Mouse (Mus musculus) brown adipose tissue, adult 24 weeks (tissue): ENCODE results near the gene Cabp2. TPM values are rescaled to one million over a fixed set of nuclear protein-coding genes. Genes with fewer than 3 reads are reported as not detected.

ENCODE experiments used
- H3K27ac ChIP-seq: fragments of 200-500 bp; replicated peaks from 2 replicates; pipeline ENCODE4 v1.5.1; 2012; ENCODE audit warnings: low read depth, mild to moderate bottlenecking, low read length
- H3K4me1 ChIP-seq: fragments of 200-500 bp; 2 replicates; pipeline ENCODE4 v1.6.1; 2012; ENCODE audit warnings: low read length, mixed read lengths; ENCODE audit not compliant: control insufficient read depth, insufficient read depth, insufficient read length
- H3K4me3 ChIP-seq: fragments of 200-500 bp; 2 replicates; pipeline ENCODE4 v1.5.1; 2012; ENCODE audit warnings: low read depth, mild to moderate bottlenecking, low read length, moderate library complexity; ENCODE audit not compliant: insufficient read depth
- polyA plus RNA-seq: library from polyadenylated mRNA; stranded (reverse); fragments of >200 nt; gene quantifications from 2 replicates; pipeline ENCODE4 v1.2.4, GENCODE M21; 2012; ENCODE audit not compliant: missing spikeins, insufficient read depth, insufficient read length

Gene Cabp2
- polyA plus RNA-seq, 1 experiment, result not detected

- Histone ChIP-seq H3K27ac (no peak overlapping the region), H3K4me3 (no peak overlapping the region), H3K4me1 (no peaks in the 10 kb centered on the region)
Measured at GRCm38 (mm10) chr19:4083826-4084225, 2.4 kb downstream of the Cabp2 start.

- H3K27ac ChIP-seq, result no peak overlapping the region
- H3K4me1 ChIP-seq, result no peaks in the 10 kb centered on the region
- H3K4me3 ChIP-seq, result no peak overlapping the region
Measured at GRCm38 (mm10) chr19:4084984-4085383, 3.6 kb downstream of the Cabp2 start.

- Histone ChIP-seq H3K4me3 (no peak overlapping the region), H3K27ac (no peak overlapping the region), H3K4me1 (no peaks in the 10 kb centered on the region)
Measured at GRCm38 (mm10) chr19:4086156-4086555, 4.8 kb downstream of the Cabp2 start.

- Histone ChIP-seq H3K27ac (no peak overlapping the region), H3K4me3 (no peak overlapping the region), H3K4me1 (no peaks in the 10 kb centered on the region)
Measured at GRCm38 (mm10) chr19:4087090-4087489, 5.7 kb downstream of the Cabp2 start.

GRCm38 (mm10) chr19:4088146-4088545 is 6.8 kb downstream of the Cabp2 start:
- Histone ChIP-seq H3K4me1 (no peaks in the 10 kb centered on the region), H3K4me3 (no peak overlapping the region), H3K27ac (no peak overlapping the region)

GRCm38 (mm10) chr19:4089128-4089527 is 7.8 kb downstream of the Cabp2 start:
- no peak overlapping the region for H3K27ac ChIP-seq
- no peak overlapping the region for H3K4me3 ChIP-seq
- no peaks in the 10 kb centered on the region for H3K4me1 ChIP-seq

GRCm38 (mm10) chr19:4090446-4090845 is 9.1 kb downstream of the Cabp2 start:
- H3K4me1 ChIP-seq, result no peaks in the 10 kb centered on the region
- no peak overlapping the region for H3K27ac ChIP-seq
- no peak overlapping the region for H3K4me3 ChIP-seq

GRCm38 (mm10) chr19:4091383-4091782 is 10.0 kb downstream of the Cabp2 start:
- Histone ChIP-seq H3K4me1 (peaks cover 1% of the 10 kb centered on the region; the same call in 1 of the 2 replicates), H3K4me3 (no peak overlapping the region), H3K27ac (no peak overlapping the region)

- no peak overlapping the region for H3K27ac ChIP-seq
- peaks cover 2% of the 10 kb centered on the region for H3K4me1 ChIP-seq
- H3K4me3 ChIP-seq, result no peak overlapping the region
Measured at GRCm38 (mm10) chr19:4092750-4093149, 11.4 kb downstream of the Cabp2 start.

- Histone ChIP-seq H3K4me1 (peaks cover 2% of the 10 kb centered on the region), H3K27ac (no peak overlapping the region)
Measured at GRCm38 (mm10) chr19:4093772-4094171, 12.4 kb downstream of the Cabp2 start.

GRCm38 (mm10) chr19:4094348-4094747 is 13.0 kb downstream of the Cabp2 start:
- no peak overlapping the region for H3K27ac ChIP-seq
- peaks cover 2% of the 10 kb centered on the region for H3K4me1 ChIP-seq
- no peak overlapping the region for H3K4me3 ChIP-seq

More at GRCm38 (mm10) chr19:4093772-4094171, 12.4 kb downstream of the Cabp2 start:
- H3K4me3 ChIP-seq, result no peak overlapping the region

- Histone ChIP-seq H3K4me1 (peaks cover 2% of the 10 kb centered on the region), H3K27ac (no peak overlapping the region), H3K4me3 (no peak overlapping the region)
Measured at GRCm38 (mm10) chr19:4094774-4095303, 13.5 kb downstream of the Cabp2 start.

GRCm38 (mm10) chr19:4095802-4096201 is 14.4 kb downstream of the Cabp2 start:
- no peak overlapping the region for H3K27ac ChIP-seq
- peaks cover 5% of the 10 kb centered on the region for H3K4me1 ChIP-seq
- no peak overlapping the region for H3K4me3 ChIP-seq

- H3K4me1 ChIP-seq, result peaks cover 9% of the 10 kb centered on the region
- peak within 1 kb of the TSS; percentile 82 for H3K4me3 ChIP-seq
- peak within 1 kb of the TSS; percentile 91 for H3K27ac ChIP-seq
Measured at GRCm38 (mm10) chr19:4096642-4097440, 15.5 kb downstream of the Cabp2 start, which contains the start of gene Cdk2ap2. Gene Cdk2ap2, plus strand, starts transcription at chr19:4097182.

GRCm38 (mm10) chr19:4097441-4097825 is 16.1 kb downstream of the Cabp2 start:
- Histone ChIP-seq H3K27ac (0 out of 2 replicates have a peak overlapping the region, but pooled peaks have one; percentile 19), H3K4me1 (peaks cover 9% of the 10 kb centered on the region), H3K4me3 (peak overlapping the region; percentile 62)

GRCm38 (mm10) chr19:4098426-4098825 is 17.0 kb downstream of the Cabp2 start:
- H3K4me3 ChIP-seq, result peak overlapping the region; percentile 62; the same call in 1 of the 2 replicates
- H3K4me1 ChIP-seq, result peaks cover 9% of the 10 kb centered on the region
- H3K27ac ChIP-seq, result 0 out of 2 replicates have a peak overlapping the region, but pooled peaks have one; percentile 2
